Mouse (Mus musculus) olfactory bulb, adult 2 months (tissue): Measurements from ENCODE around the gene Prkaa1.

ENCODE experiments used
- CTCF ChIP-seq: fragments of 200-500 bp; IDR thresholded peaks from 2 replicates; pipeline ENCODE4 v1.5.1; 2012; ENCODE audit warnings: low read depth, mild to moderate bottlenecking, low read length, moderate library complexity; ENCODE audit not compliant: insufficient read depth
- POLR2A ChIP-seq: fragments of 200-500 bp; IDR thresholded peaks from 2 replicates; pipeline ENCODE4 v1.6.1; 2012; ENCODE audit warnings: mild to moderate bottlenecking, low read depth, low read length, moderate library complexity; ENCODE audit not compliant: insufficient read depth

DNA sequence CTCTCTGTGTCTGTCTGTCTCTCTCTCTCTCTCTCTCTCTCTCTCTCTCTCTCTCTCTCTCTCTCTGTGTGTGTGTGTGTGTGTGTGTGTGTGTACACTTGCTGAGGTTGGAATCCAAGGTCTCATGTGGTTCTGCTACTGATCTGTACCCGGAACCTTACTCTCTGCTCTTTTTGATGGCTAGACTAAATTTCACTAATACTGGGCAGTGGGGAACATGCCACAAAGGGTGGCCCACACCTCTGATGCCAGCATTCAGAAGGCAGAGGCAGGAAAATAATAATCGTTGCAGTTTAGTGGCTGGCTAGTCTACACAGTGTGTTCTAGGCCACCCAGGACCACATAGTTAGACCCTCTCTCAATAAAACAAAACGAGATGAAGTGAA is 35.0 kb upstream of the Prkaa1 start:
- TF ChIP-seq POLR2A: no peak
- TF ChIP-seq CTCF: no peak
